Mouse (Mus musculus): Measurements from ENCODE around the gene Reln. TPM values are rescaled to one million over a fixed set of nuclear protein-coding genes. Genes with fewer than 3 reads are reported as not detected.

Gene Reln
- total RNA-seq, 2 experiments from 2014 or later, result 12.9 to 26.3 TPM

DNA sequence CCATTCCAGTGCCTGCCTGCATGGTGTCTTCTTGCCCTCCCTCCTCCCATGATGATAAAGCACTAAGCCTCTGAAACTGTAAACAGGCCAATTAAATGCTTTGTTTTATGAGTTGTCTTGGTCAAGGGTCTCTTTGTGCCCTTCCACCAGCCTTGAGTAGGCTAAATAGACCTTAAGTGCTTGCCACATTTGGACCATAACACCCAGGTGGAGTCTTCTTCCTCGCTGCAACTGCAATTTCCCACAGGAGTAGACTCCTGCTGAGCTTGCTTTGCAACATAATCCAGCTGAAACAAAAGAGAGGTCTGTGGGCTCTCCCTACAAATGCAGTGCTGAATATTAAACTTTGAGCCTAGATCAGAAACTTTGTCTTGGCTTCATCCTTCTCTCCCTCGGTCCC lies 35.5 kb downstream of the Reln start:
- DNase-seq (ENCODE audit: low spot score in 2 of 2), result no peak

DNA sequence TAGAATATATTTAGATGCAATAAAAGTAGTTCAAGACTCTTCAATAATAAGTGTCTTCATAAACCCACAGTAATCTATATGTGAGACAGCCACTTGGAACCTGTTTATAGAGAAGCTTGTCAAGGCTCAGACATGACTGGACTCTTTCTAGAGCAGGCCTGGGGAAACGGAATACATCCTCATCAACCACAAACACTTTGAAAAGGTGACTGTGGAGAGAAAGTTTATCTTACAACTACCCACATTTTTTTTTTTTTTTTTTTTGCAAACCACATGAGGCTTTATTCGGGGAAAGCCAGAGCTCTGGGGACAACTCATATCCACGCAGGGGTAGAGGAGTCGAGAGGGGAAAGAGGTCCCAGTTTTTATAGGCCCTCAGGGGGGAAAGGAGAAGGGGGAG lies 36.6 kb downstream of the Reln start:
- no peak for DNase-seq (ENCODE audit: low spot score in 2 of 2)

DNA sequence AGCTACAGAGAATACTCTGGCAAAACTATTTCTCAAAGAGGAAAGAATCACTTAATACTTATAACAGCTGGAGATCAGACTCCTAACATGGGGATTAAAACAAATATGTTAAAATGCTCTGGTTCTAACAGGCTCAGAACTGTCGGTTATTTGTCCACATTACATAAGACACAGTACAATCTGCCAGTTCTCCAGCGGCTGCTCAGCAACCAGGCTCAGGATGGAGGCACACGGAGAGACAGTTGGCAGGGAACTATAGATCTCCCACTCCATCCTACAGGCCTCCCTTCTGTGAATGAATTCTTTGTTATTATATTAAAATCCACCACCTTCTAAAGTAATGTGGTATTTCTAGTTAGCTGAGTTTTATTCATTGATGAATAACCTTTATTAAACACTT lies 37.4 kb downstream of the Reln start:
- no peak for DNase-seq (ENCODE audit: low spot score in 2 of 2)

DNA sequence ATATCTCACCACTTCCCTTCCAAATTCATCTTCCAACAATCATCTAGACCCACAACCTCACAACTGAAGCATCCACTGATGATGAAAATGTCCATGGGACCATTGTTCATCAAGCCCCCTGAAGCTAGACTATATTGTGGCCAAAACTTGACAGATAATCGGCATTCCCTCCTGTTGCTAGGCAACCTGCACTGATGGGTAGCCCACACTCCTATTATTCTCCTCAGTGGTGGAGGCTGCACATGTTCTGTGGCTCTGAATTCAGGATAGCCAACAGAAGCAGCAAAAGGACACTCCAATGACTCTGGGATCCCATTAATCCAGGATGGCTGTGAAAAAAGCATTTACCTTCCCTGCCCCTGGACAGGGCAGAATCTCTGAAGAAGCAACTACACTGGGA lies 40.8 kb downstream of the Reln start:
- DNase-seq (ENCODE audit: low spot score in 2 of 2), result no peak

DNA sequence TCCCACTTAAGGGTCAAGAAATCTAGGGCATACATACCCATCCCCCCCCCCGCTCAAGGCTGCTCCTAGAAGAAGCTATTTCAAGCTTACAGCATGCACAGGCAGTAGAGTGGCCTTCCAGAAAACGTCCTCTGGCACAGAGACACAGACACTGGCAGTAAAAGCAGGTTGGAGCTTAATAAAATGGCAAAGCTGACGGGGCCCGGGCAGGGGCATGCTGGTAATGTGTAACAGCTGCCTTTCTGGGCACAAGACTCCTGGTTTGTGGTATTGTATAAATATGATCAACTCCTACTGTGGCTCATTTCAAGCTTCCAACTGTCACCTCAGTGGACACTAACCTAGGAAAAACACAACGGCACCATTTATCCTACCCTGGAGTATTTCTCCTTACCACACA lies 42.2 kb downstream of the Reln start:
- no peak for DNase-seq (ENCODE audit: low spot score in 2 of 2)

DNA sequence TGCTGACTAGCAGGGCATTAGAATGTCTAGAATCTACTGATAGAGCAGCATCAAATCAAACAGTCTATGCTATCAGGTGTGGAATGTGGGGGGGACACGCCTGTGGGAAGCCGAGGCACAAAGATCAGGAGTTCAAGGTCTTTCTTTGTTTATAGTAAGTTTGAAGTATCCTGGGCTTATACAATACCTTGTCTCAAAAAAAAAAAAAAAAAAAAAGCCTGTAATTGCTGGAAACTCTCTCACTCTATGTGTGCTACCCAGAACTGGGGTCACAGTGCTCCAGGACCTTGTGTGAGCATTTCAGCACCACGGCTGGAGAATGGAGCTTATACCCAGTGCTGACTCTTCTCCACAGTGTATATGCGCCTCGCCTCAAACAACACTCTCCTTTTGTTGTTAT lies 43.7 kb downstream of the Reln start:
- no peak for DNase-seq (ENCODE audit: low spot score in 2 of 2)

DNA sequence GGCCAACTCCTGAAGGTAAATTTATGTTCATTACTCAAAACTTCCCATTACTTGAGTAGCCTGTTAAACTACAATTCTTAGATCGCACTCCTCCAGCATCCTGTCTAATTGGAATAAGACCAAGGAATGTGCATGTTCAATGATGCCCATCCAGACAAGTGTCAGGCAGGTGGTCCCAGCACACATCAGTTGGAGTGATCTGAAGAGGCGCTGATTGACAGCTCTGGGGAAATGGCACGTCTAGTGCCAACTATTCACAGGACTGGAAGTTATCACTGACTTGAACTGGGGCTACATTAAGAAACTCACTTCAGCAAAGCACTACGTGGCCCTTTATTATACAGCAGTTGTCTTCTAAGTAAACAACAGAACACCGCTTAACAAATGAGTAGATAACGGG lies 44.5 kb downstream of the Reln start:
- no peak for DNase-seq (ENCODE audit: low spot score in 2 of 2)

DNA sequence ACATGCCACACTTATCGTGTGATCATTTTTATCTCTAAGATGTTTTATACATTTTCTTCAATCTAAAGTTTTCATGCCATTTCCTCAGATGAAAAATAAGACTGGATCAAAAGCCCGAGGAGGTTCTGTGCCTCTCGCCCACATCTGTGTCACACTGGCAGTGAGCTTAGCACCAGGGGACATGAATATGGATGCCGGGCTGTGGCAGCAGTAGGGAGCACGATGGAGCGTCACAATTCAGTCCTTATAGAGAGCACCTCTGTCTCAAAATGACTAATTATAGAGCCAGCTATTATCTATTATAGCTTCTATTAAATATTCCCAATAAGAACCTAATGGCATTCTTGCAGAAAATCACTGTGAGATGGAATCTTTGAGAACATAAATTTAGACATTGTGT lies 49.3 kb downstream of the Reln start:
- DNase-seq (ENCODE audit: low spot score in 2 of 2), result no peak

DNA sequence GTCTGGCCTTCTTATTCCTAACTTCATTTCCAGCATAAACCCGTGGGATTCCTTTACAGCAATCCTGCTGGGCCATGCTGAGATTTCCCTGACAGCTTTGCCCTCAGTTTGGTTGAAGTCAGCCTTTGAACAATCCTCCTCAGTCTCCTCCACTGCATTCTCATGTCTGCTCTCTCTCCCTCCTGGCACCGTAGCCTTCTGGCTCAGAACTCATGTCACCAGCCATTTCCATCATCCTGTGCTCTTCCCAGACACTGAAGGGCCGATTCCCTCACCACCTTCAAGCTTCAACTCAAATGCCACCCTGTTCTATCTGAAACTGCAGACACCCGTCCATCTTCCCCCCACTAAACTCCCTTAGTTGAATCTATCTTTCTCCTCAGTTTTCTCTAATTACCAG lies 53.1 kb downstream of the Reln start:
- no peak for DNase-seq (ENCODE audit: low spot score in 2 of 2)

DNA sequence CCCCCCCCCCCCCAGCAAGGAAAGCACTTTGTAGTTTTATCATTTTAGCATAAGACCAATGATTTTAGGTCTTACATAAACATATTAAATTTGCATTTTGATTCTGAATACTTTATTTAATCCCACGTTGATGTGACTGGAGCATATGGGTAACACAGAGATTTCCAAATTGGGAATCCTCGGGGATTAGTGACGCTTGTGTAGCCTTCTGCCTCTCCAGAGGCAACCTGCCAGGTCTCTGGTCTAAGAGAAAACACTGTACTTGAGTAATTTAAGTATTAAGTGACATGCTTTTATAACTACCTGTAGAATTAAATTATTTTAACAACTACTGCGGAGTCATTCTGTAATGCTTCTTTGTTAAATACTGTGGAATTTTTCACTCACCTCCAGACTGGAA lies 59.1 kb downstream of the Reln start:
- no peak for DNase-seq (ENCODE audit: low spot score in 2 of 2)

DNA sequence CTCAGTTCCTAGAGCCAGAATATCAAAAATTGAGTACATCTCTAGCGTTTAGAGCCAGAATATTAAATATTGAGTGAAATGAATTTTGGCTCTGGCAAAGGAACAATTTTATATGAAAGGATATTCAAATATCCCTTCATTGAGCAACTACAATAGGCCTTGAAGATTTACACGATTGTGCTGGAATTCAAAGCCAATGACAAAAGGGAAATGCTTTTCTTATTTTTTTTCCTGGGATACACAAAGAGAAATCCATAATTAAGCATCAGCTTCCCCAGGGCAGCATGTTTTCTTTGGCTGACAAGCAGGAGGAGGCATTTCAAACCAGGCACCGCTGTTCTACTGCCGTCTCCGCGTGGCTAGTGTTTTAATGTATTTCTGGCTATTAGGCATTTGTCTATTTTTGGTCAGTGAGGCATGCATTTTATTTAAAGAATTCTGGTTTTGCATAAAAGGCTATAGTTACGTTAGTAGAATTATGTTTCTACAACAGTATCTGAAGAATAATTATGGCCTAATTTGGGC lies 62.3 kb downstream of the Reln start:
- no peak for DNase-seq (ENCODE audit: low spot score in 2 of 2)

DNA sequence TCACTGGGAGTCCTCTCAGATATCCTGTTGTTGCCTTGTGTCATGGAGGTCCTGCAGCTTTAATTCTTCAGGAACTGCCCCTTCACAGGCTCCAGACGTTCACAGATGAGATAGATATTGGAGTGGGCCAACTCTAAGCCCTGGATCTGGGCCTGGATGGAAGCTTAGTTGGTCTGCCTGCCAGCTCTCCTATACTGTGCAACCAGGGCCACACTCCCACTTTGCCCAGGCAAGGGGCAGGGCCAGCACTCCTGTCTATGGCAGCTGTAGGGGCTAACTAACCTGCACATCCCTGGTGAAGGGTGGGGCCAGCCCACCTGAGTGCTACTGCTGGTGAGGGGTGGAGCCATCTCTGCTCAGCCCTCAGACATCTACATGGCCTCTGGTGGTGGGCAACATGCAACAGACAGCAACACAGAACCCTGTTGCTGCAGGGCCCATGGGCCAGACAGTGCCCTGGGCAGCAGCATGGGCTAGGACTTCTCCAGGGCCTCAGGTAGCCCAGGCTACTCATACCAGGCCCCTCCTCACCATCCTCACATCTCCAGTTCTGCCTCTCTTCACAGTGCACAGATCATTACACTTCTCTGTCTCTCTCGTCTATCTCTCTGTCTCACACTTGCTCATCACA lies 63.9 kb downstream of the Reln start:
- DNase-seq (ENCODE audit: low spot score in 2 of 2), result no peak

DNA sequence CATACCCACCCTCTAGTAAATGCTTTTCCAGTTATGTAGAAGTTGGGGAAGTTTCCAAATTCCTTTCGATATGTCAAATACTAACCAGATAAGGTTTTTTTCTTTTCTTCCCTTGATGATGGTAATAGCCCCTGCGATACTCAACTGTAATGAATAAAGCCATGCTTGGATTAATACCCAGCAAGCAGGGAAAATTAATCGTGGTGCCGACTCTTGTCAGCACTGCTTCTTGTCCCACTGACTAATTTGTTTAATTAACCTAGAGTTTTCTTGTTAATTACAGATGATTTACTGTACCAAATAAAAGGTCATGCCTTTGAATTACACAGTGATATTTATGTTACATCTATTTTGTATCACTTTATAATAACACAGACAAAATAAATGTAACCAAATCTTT lies 65.3 kb downstream of the Reln start:
- no peak for DNase-seq (ENCODE audit: low spot score in 2 of 2)

DNA sequence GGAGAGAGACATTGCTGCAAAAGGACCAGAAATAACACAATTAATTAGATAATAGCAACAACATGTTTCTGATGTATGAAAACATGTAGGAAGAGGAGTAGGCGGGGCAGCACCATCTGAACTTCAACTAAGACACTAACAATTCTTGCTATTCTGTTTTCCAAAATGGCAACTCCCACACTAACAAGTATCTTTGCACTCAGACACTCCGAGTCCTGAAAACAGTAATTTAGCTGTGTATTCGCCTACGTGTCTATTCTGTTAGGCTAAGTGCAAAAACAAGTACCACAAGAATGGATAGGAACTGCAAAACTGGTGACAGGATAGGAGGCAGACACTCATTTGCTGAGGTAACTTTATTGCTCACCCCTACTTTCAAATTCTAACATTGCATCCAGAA lies 70.4 kb downstream of the Reln start:
- no peak for DNase-seq (ENCODE audit: low spot score in 2 of 2)

DNA sequence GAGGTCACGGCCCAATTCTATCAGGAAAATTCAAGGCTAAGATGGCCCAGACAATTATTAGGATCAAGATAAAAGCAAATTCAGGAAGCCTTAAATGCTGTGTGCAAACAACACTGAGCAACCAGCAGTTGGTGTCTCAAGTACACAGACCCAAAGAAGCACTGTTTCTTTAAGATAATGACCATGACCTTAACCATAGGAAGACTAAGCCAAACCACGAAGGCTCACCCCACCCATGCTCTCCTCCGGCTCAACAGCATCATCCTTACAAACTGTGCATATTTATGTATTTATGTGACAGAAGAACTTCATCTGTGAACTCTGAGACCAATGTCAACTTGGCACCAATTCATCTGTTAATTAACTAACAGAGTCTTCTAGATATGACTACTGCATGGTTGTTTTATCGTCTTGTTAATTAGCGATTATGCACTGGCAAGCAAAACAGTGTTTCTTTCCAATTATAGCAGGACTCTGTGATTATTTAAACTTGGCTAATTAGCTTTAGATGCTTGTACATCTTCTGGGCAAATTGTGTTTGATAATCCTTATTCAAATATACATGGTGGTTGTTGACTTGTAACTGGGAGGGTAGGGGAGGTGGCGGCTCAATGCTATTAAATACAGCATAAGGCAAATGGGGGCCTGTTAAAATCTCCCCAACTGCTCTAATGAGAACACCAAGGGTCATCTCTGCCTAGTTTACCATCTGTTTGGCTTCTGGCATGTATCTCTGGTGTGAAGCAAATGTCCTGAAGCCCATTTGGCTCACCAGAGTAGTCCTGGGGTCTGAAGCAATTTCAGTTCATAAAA lies 77.8 kb downstream of the Reln start:
- DNase-seq (ENCODE audit: low spot score in 2 of 2), result no peak

DNA sequence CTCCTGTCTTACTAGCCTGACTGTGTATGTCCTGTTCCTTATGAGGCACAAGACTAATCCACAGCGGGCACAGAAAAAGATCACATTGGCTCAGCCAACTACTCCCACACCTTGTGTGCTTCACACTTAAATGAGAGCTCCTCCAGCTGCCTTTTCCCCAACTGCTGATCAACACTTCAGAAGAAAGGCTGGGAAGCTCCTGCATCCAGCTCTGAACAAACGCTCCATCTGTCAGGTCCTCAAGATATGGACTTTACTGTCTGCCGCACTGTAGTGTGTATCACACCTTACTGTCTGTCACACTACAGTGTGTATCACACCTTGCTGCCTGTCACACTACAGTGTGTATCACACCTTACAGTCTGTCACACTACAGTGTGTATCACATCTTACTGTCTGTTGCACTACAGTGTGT lies 82.1 kb downstream of the Reln start:
- no peak for DNase-seq (ENCODE audit: low spot score in 2 of 2)

DNA sequence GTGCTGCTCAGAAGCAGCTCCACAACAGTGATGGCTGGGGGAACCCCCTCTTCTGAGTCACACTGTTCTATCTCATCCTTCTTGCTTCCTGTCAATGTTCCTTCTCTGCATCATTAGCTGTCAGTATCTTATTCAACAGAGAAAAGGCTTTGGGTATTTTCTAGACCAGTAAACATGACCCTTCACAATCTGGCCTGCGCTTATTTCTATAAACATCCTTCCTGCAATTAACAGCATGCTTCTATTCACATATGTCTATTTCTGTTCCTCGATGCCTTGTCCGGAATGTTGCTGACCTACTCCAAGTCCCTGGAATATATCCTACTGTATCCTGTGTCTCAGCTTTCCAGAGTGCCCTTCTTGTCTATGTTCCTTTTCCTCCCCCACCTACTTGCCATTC lies 89.2 kb downstream of the Reln start:
- DNase-seq (ENCODE audit: low spot score in 2 of 2), result no peak

DNA sequence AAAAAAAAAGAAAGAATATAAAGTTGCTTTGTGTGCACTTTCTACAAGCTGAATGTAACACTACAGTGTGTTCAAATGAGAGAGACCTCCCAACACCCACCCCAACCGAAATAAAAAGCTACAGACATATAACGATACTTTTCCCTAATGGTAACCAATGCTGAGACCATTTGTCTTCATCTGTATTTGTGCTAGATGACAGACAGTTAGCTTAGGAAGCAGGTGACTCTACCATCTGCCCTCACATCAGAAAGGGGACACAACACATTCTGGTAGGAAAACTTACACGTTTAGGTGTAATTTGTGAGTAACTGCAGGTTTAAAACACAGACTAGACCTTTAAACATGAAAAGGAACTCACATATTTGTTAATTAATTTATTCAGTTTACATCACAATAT lies 90.6 kb downstream of the Reln start:
- DNase-seq (ENCODE audit: low spot score in 2 of 2), result no peak

DNA sequence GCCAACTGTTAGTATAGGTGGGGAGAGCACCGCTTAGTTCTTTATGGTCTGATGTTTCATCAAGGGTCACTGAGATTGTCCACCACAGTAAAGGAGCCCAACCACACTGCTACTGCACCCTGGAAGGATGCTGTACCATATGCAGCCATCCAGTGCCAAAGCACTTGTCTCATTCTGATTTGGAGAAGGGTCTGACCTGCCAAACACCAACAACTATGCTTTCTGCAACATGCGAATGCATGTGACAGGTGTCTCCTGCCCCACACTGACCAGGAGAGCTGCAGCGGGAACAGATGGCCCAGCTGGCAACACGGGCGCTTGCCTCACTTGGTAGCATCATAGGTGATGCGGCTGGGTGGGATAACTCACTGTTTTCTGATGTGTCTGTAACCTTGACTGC lies 91.2 kb downstream of the Reln start:
- DNase-seq (ENCODE audit: low spot score in 2 of 2), result no peak

DNA sequence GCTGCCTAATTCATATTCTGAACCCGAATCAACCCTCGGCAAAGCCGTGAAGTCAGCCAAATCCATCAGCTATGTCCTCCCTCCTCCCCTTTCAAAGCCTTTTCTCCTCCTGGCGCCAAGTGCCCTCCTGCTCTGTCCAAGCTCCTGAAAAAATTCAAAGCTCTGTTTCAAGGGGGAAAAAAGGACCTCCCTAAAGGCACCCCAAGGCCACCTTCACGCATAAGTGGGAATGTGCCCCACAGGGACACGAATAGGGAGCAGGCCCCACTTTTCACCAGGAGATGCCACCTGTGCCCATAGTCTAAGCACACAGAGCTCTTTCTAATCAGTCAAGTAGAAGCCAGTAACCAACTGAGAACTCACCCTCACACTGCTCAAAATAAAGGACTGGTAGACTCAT lies 96.7 kb downstream of the Reln start:
- no peak for DNase-seq (ENCODE audit: low spot score in 2 of 2)

DNA sequence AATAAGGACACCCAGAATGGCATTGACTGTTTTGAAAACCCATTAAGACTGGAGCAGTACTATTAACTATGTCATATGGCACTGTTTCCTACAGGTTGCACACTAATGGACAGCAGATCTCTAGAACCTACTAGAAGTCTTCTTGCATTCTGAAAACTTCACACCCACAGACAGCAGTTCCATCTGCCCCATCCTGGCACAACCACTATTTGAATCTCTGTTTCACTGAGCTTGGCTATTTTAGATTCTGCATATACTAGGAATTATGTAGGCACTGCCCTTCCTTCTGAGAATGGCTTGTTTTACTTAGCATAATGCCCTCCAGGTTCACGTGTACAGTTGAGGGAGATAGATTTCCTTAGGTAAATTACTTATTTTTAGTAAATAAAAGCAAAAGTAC lies 99.4 kb downstream of the Reln start:
- DNase-seq (ENCODE audit: low spot score in 2 of 2), result no peak

DNA sequence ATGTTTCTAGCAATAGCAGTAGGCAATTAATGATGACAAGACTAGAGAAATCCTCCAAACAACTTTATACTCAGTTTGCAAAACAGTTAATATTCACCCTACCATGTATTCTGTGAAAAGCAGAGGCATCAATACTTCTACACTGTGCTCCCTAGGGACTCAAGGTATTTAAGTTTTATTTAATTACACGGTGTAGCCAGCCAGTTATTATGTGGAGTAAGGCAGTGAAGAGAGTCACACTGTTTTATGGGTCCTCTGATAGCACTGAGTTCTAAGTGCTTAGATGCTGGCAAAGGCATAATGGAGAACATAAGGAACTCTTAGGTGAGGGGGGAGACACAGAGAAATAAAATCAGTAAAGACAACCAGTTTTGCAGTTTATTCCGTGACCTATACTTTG lies 101.0 kb downstream of the Reln start:
- DNase-seq (ENCODE audit: low spot score in 2 of 2), result no peak

DNA sequence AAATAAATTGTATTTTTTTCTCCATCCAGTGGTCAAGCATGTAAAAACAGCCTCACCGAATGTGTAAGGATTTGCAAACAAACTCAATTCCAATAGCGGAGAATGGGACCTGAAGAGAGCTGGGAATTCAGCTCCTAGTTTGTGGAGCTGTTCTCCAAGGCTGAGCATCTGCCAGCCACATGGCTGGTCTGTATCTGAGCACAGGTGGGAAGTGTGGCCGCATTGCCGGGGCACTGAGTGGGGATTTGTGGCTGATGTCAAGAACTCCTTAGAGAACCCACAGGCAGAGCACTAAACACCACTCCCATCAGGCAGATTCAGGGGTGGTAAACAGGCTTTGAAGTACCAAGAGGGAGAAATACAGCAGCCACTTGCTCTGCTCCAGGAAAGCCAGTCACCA lies 102.9 kb downstream of the Reln start:
- DNase-seq (ENCODE audit: low spot score in 2 of 2), result no peak

All from adrenal gland, postnatal 4 days (tissue).